Mouse (Mus musculus) heart, postnatal 0 days (tissue): ENCODE measurements at regions not wholly inside any gene's neighbourhood (a gene's known extent, or its start where the extent isn't known, plus 50 kb on each side); places are given as distances from the start of the nearest gene placed in this dataset.

Source experiments
- CTCF ChIP-seq: IDR thresholded peaks from 2 replicates; pipeline ENCODE4 v1.5.1; 2016; ENCODE audit warnings: antibody characterized with exemption, control low read depth, low read depth
- EP300 ChIP-seq: IDR thresholded peaks from 2 replicates; pipeline ENCODE4 v1.6.1; 2016; ENCODE audit warnings: antibody characterized with exemption, low read depth

DNA sequence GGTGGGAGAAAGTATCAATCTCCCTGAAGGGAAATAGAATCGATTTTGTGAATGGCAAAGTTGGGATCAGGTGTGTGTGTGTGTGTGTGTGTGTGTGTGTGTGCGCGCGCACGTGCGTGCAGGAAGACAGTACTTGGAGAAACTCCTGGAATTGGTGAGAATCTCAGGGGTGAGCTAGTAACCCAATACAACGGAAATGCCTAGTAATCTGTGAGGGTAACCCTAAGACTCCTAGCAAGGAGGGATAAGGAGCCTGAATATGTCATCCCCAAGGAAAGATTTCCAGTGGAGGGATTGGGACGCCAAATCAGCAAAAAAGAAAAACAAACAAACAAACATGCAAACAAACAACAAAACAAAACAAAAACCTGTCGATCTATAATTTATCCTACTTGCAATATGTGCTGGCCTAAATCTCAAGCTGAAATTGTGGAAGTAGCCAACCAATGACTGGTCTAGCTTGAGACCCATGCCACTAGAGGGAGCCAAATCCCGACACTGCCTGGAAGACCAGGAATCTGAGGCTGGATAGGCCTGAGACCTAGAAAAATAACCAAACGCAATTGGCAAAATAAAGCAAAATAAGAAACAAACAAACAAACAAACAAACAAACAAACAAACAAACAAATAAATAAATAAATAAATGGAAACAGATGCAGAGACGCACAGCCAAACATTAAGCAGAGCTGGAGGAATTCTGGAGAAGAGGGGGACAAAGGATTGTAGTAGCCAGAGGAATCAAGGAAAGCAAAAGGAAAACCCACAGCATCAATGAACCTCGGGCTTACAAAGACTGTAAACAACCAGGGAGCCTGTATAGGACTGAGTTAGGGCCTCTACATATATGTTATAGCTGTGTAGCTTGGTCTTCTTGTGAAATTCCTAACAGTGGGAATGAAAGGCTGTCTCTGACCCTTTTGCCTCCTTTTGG is 98.5 kb downstream of the Manea start:
- TF ChIP-seq EP300: no peak
- TF ChIP-seq CTCF: peak; percentile 88
